Mouse (Mus musculus) hindbrain, embryonic 11.5 days (tissue): ENCODE measurements around the gene Ift81. TPM values are rescaled to one million over a fixed set of nuclear protein-coding genes. Genes with fewer than 3 reads are reported as not detected.

Experiments
- ATAC-seq: fragments of 200-750 bp; cut with Nextera tagmentation; 2 replicates; pipeline ENCODE4 v1.8.0; 2017; ENCODE audit warnings: mild to moderate bottlenecking, moderate TSS enrichment, moderate library complexity; ENCODE audit not compliant: low FRiP score
- DNase-seq: peaks from one replicate; pipeline ENCODE4 v3.0.0-alpha.2; 2015; ENCODE audit warnings: low spot score
- H3K27ac ChIP-seq: fragments of 300-500 bp; sonication (generic); 2 replicates; pipeline ENCODE4 v1.5.1; 2014; ENCODE audit warnings: mild to moderate bottlenecking, low read depth, low read length
- H3K27me3 ChIP-seq: fragments of 300-500 bp; sonication (generic); 2 replicates; pipeline ENCODE4 v1.6.1; 2014; ENCODE audit warnings: mild to moderate bottlenecking, low read length, moderate library complexity, mixed read lengths; ENCODE audit not compliant: control insufficient read depth, insufficient read depth
- H3K36me3 ChIP-seq: fragments of 300-500 bp; sonication (generic); 2 replicates; pipeline ENCODE4 v1.6.1; 2014; ENCODE audit warnings: mild to moderate bottlenecking, low read length, moderate library complexity, mixed read lengths; ENCODE audit not compliant: control insufficient read depth, insufficient read depth
- H3K4me1 ChIP-seq: fragments of 300-500 bp; sonication (generic); replicated peaks from 2 replicates; pipeline ENCODE4 v1.6.1; 2014; ENCODE audit warnings: low read length, mixed read lengths; ENCODE audit not compliant: control insufficient read depth, insufficient read depth
- H3K4me2 ChIP-seq: fragments of 300-500 bp; sonication (generic); replicated peaks from 2 replicates; pipeline ENCODE4 v1.6.1; 2014; ENCODE audit warnings: mild to moderate bottlenecking, low read depth, low read length
- H3K4me3 ChIP-seq: fragments of 300-500 bp; sonication (generic); 2 replicates; pipeline ENCODE4 v1.5.1; 2014; ENCODE audit warnings: low read depth, low read length
- H3K9ac ChIP-seq: fragments of 300-500 bp; sonication (generic); 2 replicates; pipeline ENCODE4 v1.6.1; 2014; ENCODE audit warnings: low read depth, low read length
- H3K9me3 ChIP-seq: fragments of 300-500 bp; sonication (generic); 2 replicates; pipeline ENCODE4 v1.6.1; 2016; ENCODE audit warnings: low read length; ENCODE audit not compliant: control insufficient read depth
- WGBS: fragments of 180-500 bp; shearing (Covaris S2); extraction: QIAGEN DNeasy Blood & Tissue Kit; methylation state at CpG from one replicate; pipeline ENCODE4 v1.1.7; 2014; 5-methylcytosine and 5-hydroxymethylcytosine counted together
- polyA plus RNA-seq: library from polyadenylated mRNA; unstranded; fragments of >200 nt; fragmentation: Nextera tagmentation; extraction: Ambion mirVana; gene quantifications from 2 replicates; pipeline ENCODE4 v1.2.1, GENCODE M21; 2014

Gene Ift81
- polyA plus RNA-seq, 1 experiment from 2014 or later: 49.1 TPM

DNA sequence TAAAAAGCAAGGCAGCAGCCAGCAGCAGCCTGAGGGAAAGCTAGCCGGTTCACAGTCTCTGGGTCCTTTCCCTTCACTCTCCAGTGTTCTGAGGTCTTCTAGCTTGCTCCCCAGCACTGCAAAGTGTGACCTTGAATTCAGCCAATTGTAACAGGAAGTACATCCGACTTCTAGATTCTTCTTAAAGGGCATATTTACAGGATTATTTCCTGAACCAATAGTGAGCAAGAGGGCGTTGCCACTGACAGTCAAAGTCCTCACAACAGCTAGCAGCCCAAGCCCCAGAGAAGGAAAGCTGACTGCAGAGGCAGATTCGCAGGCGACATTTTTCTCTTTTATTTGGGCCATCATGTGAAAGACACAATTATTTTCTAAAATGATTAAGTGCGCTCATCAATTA is 65.6 kb downstream of the Ift81 start:
- no peaks in the 10 kb centered on the region for H3K36me3 ChIP-seq
- H3K4me1 ChIP-seq: no peaks in the 10 kb centered on the region
- no peak for DNase-seq
- no peak overlapping the region for H3K4me3 ChIP-seq
- H3K27me3 ChIP-seq: no peaks in the 10 kb centered on the region
- WGBS: 78% methylated on average over 6 of the region's 6 CpGs
- no peak overlapping the region for H3K4me2 ChIP-seq
- no peak overlapping the region for H3K27ac ChIP-seq
- no peak overlapping the region for H3K9ac ChIP-seq
- ATAC-seq: no peak
- H3K9me3 ChIP-seq: no peaks in the 10 kb centered on the region

DNA sequence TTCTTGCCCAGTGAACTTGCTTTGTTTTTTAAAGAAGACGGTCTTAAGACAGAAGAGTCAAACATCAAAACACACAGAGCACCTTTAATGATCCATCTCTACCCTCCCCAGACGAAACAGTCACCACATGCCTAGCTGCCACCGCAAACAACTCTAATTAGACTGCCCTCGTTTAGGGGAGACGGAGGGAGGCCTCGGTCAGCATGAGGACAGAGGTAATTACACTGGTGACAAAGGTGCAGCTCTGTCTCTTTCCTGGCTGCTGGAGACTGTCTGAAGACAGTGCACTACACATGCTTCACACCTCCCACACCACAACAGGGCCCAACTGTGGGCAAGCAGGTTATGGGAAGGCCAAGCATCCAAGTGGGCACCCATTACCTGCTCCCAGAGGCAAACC is 66.5 kb downstream of the Ift81 start:
- Histone ChIP-seq H3K36me3 (no peaks in the 10 kb centered on the region), H3K4me2 (no peak overlapping the region), H3K27ac (no peak overlapping the region), H3K9ac (no peak overlapping the region), H3K9me3 (no peaks in the 10 kb centered on the region), H3K27me3 (no peaks in the 10 kb centered on the region), H3K4me3 (no peak overlapping the region), H3K4me1 (no peaks in the 10 kb centered on the region)
- ATAC-seq (no peak), DNase-seq (no peak)
- WGBS: 76% methylated on average over 6 of the region's 6 CpGs

DNA sequence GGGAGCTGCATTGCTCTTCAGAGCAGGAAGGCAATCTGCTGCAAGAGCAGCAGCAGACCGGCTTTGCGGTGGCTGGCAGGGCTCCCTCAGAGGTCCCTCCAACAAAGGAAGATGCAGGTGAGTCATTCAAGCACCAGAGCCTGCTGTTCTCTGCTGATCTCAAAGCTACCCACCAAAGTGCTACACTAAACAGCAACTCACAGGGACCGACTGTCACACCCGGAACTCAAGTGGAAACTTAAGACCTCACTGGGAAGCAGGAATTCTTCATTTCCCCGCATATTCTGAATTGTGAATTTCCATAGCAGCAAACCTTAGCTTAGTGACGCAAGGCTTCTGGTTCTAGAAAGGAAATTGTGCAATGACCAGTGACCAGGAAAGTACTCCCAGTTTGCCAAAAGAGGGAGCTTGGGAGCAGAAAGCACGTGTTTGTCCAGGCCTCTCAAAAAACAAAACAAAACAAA is 67.0 kb downstream of the Ift81 start:
- ATAC-seq: no peak
- no peaks in the 10 kb centered on the region for H3K27me3 ChIP-seq
- no peaks in the 10 kb centered on the region for H3K9me3 ChIP-seq
- DNase-seq: peak; percentile 15
- no peak overlapping the region for H3K9ac ChIP-seq
- 70% methylated on average over 7 of the region's 7 CpGs for WGBS
- H3K4me2 ChIP-seq: no peak overlapping the region
- H3K36me3 ChIP-seq: no peaks in the 10 kb centered on the region
- H3K4me1 ChIP-seq: no peaks in the 10 kb centered on the region
- H3K4me3 ChIP-seq: no peak overlapping the region
- H3K27ac ChIP-seq: no peak overlapping the region

DNA sequence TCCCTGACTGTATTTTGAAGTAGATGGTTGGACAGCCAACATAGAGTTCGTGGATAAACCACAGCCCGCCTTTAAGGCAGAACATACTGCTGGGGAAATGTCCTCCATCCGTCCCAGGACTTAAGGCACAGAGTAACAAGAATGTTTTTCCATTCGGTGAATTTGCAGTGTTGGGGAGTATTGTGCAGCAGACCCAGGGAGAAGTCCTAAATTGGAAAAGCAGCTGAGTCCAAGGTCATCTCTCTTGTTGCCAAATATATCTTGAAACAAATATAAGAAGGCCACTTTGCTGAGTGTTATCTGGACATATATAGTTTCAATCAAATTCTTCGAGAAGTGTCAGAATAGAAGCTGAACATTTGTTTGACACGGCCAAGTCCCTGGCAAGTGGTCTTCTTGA is 70.9 kb downstream of the Ift81 start:
- Histone ChIP-seq H3K36me3 (no peaks in the 10 kb centered on the region), H3K4me2 (no peak overlapping the region), H3K4me3 (no peak overlapping the region), H3K4me1 (no peaks in the 10 kb centered on the region), H3K27me3 (no peaks in the 10 kb centered on the region), H3K27ac (no peak overlapping the region), H3K9me3 (no peaks in the 10 kb centered on the region), H3K9ac (no peak overlapping the region)
- WGBS: 94% methylated on average over 6 of the region's 6 CpGs
- DNase-seq: no peak
- ATAC-seq: no peak

DNA sequence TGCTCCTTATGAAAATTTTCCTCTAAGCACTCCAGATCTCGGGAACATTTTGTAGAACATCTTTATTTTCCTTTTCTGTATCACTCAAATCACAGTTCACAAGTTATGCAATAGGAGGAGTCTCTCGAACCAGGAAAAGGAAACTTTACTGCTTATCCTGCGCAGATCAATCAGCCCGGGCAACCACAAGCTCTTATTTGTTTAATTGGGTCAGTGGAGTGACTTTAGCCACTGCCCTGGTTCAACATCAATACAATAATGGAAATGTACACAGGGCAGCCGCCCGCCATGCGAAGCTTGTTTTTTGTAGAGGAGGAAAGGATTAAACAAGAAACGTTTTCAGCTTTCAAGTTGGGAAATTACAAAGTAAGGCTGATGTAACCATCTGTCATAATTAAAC is 72.4 kb downstream of the Ift81 start:
- Histone ChIP-seq H3K27ac (no peak overlapping the region), H3K9me3 (no peaks in the 10 kb centered on the region), H3K4me2 (no peak overlapping the region), H3K4me1 (no peaks in the 10 kb centered on the region), H3K4me3 (no peak overlapping the region), H3K27me3 (no peaks in the 10 kb centered on the region), H3K9ac (no peak overlapping the region), H3K36me3 (no peaks in the 10 kb centered on the region)
- DNase-seq (no peak), ATAC-seq (no peak)
- 93% methylated on average over 8 of the region's 8 CpGs for WGBS

DNA sequence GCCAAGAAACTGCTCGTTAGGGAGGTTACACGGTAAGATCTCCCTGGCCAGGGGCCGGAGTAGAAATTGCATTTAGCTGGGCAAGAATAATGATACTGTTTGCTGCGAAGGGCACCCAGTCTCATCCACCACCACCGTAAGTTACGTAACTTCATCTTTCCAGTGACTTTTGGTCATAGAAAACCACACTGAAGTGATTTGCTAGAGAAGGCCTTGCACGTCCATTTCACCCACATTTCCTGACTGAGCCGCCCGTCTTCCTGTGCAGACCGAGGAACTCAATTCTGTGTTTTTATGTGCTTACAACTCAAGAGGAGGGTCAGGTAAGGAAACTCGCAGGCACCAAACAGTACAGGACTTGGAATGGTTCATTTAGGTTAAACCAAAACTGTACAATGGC is 76.2 kb downstream of the Ift81 start:
- 96% methylated on average over 11 of the region's 11 CpGs for WGBS
- H3K4me2 ChIP-seq: no peak overlapping the region

DNA sequence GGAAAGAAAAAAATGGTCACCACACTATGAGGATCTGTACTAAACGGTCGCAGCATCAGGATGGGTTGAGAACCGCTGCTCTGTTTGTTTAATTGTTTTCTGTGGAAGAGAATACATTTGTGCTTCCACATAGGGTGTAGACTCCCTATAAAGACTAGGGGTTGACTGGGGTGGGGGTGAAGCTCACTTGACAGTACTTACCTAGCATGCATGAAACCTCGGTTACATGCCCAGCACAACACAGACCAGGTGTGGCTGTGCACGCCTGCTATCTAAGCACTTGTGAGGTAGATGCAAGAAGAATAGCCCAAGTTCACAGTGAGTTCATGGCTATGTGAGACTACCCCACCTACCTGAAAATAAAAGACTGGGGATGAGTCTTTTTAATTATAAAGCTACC is 76.7 kb downstream of the Ift81 start:
- no peak for ATAC-seq
- Histone ChIP-seq H3K4me3 (no peak overlapping the region), H3K4me2 (no peak overlapping the region), H3K9ac (no peak overlapping the region), H3K27me3 (no peaks in the 10 kb centered on the region), H3K27ac (no peak overlapping the region), H3K4me1 (no peaks in the 10 kb centered on the region), H3K36me3 (no peaks in the 10 kb centered on the region), H3K9me3 (no peaks in the 10 kb centered on the region)
- WGBS: 96% methylated on average over 5 of the region's 5 CpGs
- DNase-seq: no peak

More for the DNA sequence above, 76.2 kb downstream of the Ift81 start:
- DNase-seq (no peak), ATAC-seq (no peak)
- no peaks in the 10 kb centered on the region for H3K27me3 ChIP-seq
- no peaks in the 10 kb centered on the region for H3K9me3 ChIP-seq
- H3K36me3 ChIP-seq: no peaks in the 10 kb centered on the region
- no peaks in the 10 kb centered on the region for H3K4me1 ChIP-seq
- no peak overlapping the region for H3K9ac ChIP-seq
- no peak overlapping the region for H3K4me3 ChIP-seq
- no peak overlapping the region for H3K27ac ChIP-seq

DNA sequence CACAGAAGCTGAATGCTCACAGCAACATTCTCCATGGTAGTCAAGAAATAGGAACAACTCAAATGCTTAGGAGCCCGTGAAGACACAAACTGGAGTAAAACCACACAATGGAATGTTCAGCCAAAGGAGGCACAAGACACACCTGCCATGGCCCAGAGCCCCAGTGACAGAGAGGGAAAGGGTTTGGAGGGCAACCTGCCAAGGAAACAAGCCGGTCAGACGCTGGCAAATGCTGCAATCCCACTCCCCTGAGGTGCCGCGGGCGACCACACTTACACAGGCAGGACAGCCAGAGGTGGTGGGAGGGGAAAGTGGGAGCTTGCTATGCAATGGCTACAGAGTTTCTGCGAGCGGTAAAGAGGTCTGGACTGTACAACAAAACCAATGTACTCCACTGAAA is 80.4 kb downstream of the Ift81 start:
- H3K9me3 ChIP-seq: no peaks in the 10 kb centered on the region
- H3K4me2 ChIP-seq: no peak overlapping the region
- ATAC-seq: no peak
- no peaks in the 10 kb centered on the region for H3K36me3 ChIP-seq
- 88% methylated on average over 8 of the region's 8 CpGs for WGBS
- H3K4me1 ChIP-seq: no peaks in the 10 kb centered on the region
- no peak overlapping the region for H3K9ac ChIP-seq
- no peaks in the 10 kb centered on the region for H3K27me3 ChIP-seq
- no peak overlapping the region for H3K4me3 ChIP-seq
- no peak overlapping the region for H3K27ac ChIP-seq
- DNase-seq: no peak

DNA sequence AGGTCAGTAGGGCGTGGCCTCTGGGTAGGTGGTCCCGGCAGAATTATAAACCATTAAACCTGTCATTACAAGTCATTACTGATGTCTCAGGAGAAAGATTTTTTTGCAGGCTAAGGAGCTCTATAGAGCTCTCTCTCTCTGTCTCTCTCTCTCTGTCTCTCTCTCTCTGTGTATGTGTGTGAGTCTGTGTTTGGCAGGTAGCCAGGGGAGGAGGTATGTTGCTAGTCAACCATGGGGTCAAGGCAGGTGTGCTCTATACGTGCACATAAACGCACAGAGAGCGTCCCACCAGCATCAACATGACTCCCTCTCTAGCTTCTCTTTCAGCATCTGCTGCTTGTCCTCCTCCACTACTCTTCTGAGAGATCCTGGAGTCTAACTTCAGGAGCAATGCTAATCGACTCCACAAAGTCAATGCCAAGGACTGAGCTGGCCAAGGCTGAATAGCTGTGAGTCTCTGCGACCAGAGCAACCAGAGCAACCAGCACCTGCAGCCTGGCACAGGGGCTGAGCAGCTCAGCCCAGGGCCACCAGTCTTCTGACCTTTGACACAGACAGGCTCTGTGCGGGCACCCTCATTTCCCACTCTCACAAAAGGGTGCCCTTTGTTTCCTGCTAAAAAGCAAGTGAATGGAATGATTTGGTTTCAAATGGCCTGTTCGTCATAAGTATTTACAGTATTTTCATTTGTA is 84.3 kb downstream of the Ift81 start:
- no peaks in the 10 kb centered on the region for H3K4me1 ChIP-seq
- ATAC-seq (no peak), DNase-seq (no peak)
- 83% methylated on average over 9 of the region's 9 CpGs for WGBS
- no peak overlapping the region for H3K4me3 ChIP-seq
- H3K9me3 ChIP-seq: no peaks in the 10 kb centered on the region
- H3K27me3 ChIP-seq: no peaks in the 10 kb centered on the region
- H3K27ac ChIP-seq: no peak overlapping the region
- H3K4me2 ChIP-seq: no peak overlapping the region
- H3K36me3 ChIP-seq: no peaks in the 10 kb centered on the region
- no peak overlapping the region for H3K9ac ChIP-seq
